Mouse (Mus musculus): ENCODE measurements around the gene Gabarapl2.

- TF ChIP-seq CTCF (IDR thresholded peaks at IDR 0.05; ENCODE audit: control insufficient read depth, insufficient read depth, insufficient read length) = no peak
- no peak for TF ChIP-seq USF1 (IDR thresholded peaks at IDR 0.05; ENCODE audit: low read depth)
These were observed 35.8 kb downstream of the Gabarapl2 start for GRCm38 (mm10) chr8:111976326-111976725.
